Mouse (Mus musculus) forebrain, embryonic 11.5 days (tissue): ENCODE data around the gene Tbc1d23. TPM values are rescaled to one million over a fixed set of nuclear protein-coding genes. Genes with fewer than 3 reads are reported as not detected.

Experiments
- ATAC-seq: fragments of 200-750 bp; cut with Nextera tagmentation; replicated peaks from 2 replicates; pipeline ENCODE4 v1.8.0; 2017; ENCODE audit warnings: moderate TSS enrichment; ENCODE audit not compliant: low FRiP score
- DNase-seq: peaks from one replicate; pipeline ENCODE4 v3.0.0-alpha.2; 2017; ENCODE audit warnings: low spot score
- H3K27ac ChIP-seq: fragments of 300-500 bp; sonication (generic); 2 replicates; pipeline ENCODE4 v1.5.1; 2014; ENCODE audit warnings: low read depth, low read length
- H3K27me3 ChIP-seq: fragments of 300-500 bp; sonication (generic); 2 replicates; pipeline ENCODE4 v1.6.1; 2014; ENCODE audit warnings: mild to moderate bottlenecking, low read length, mixed read lengths; ENCODE audit not compliant: control insufficient read depth, insufficient read depth
- H3K36me3 ChIP-seq: fragments of 300-500 bp; sonication (generic); 2 replicates; pipeline ENCODE4 v1.6.1; 2014; ENCODE audit warnings: mild to moderate bottlenecking, low read length, moderate library complexity, mixed read lengths; ENCODE audit not compliant: control insufficient read depth, insufficient read depth
- H3K4me1 ChIP-seq: fragments of 300-500 bp; sonication (generic); replicated peaks from 2 replicates; pipeline ENCODE4 v1.6.1; 2014; ENCODE audit warnings: low read length, mixed read lengths; ENCODE audit not compliant: control insufficient read depth, insufficient read depth
- H3K4me2 ChIP-seq: fragments of 300-500 bp; sonication (generic); 2 replicates; pipeline ENCODE4 v1.6.1; 2014; ENCODE audit warnings: low read depth, mild to moderate bottlenecking, low read length, moderate library complexity, mixed read lengths; ENCODE audit not compliant: severe bottlenecking
- H3K4me3 ChIP-seq: fragments of 300-500 bp; sonication (generic); 2 replicates; pipeline ENCODE4 v1.5.1; 2014; ENCODE audit warnings: low read depth, low read length
- H3K9ac ChIP-seq: fragments of 300-500 bp; sonication (generic); 2 replicates; pipeline ENCODE4 v1.6.1; 2014; ENCODE audit warnings: low read length
- H3K9me3 ChIP-seq: fragments of 300-500 bp; sonication (generic); 2 replicates; pipeline ENCODE4 v1.6.1; 2016; ENCODE audit warnings: low read length, mixed read lengths; ENCODE audit not compliant: control insufficient read depth
- WGBS: fragments of 180-500 bp; shearing (Covaris S2); extraction: QIAGEN DNeasy Blood & Tissue Kit; methylation state at CpG from one replicate; pipeline ENCODE4 v1.1.7; 2014; 5-methylcytosine and 5-hydroxymethylcytosine counted together
- polyA plus RNA-seq: library from polyadenylated mRNA; unstranded; fragments of >200 nt; fragmentation: Nextera tagmentation; extraction: Ambion mirVana; gene quantifications from 2 replicates; pipeline ENCODE4 v1.2.1, GENCODE M21; 2014

Gene Tbc1d23
- polyA plus RNA-seq, 1 experiment from 2014 or later = 26.5 TPM

DNA sequence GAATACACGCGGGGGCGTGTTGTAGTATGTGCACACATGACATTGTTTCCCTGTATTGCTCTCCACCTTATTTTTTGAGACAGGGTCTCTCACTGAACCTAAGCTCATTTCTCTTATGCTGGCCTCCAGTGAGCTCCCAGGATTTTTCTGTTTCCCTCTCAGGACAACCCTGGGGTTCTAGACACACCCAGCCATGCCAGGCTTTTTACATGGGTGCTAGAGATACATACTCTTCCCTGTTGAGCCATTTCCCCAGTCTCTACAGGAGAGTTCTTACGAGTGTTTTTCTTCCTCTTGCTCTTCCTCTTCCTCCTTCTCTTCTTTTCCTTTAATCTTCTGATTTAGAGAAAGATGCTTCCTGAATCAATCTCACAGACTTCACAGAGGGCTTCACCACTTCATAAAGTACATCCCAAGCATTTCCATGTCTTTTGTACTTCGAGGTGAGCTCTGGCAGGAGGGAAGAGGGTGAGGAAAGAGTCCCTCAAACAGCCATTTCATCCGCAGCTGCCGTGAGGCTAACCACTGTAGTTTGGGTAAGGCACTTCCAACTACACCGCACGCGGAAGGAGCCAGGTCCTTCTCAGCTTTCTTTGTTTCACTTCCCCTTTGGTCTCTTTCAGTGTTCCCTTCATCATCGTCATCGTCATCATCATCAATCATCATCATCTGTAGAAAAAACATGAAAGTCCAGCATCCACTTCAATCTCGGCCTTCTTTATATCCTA, 28.2 kb upstream of the Tbc1d23 start:
- ATAC-seq = no peak
- Histone ChIP-seq H3K9me3 (no peaks in the 10 kb centered on the region), H3K36me3 (no peaks in the 10 kb centered on the region), H3K9ac (no peak overlapping the region), H3K27ac (no peak overlapping the region), H3K27me3 (no peaks in the 10 kb centered on the region), H3K4me1 (no peaks in the 10 kb centered on the region), H3K4me3 (no peak overlapping the region), H3K4me2 (no peak overlapping the region)
- 93% methylated on average over 13 of the region's 13 CpGs for WGBS
- DNase-seq = no peak

DNA sequence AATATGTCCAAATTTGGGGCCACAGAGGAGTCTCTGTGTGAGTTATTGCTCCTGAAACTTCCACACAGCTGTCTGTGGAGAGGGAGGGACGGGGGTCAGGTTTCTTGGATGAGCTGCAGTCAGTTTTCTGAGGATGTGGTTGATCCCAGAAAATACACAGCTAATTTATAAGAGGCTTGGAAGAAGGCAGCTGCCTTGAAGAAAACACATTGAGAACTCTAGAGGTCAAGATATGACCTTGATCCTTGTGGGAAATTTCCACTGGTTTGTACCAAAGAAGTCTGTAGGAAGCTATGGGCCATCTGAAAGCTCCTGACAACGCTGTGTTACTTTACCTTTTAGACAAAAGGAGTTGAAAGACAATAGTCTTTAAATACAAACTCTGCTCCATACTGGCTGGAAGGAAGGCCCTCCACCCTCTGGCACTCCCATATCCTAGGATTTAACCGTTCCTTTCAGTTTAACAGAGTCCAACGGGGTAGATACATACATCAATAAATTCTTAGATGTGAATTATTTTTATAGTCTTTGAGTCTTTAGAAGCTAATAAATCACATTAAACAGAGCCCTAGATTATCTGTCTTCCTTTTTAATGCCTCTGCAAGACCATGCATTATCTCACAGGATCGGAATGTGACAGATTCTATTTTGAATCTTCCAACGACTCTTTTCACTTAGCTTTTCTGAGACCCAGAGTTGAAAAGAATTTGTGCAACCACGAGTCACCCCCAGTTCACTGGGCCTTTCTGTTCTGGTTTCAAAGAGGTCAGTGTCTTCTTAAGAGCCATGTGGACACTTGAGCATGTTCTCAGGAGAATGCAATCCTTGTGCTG, 20.5 kb upstream of the Tbc1d23 start:
- Histone ChIP-seq H3K4me1 (no peaks in the 10 kb centered on the region), H3K36me3 (no peaks in the 10 kb centered on the region), H3K4me3 (no peak overlapping the region), H3K9ac (no peak overlapping the region), H3K27me3 (no peaks in the 10 kb centered on the region), H3K9me3 (no peaks in the 10 kb centered on the region), H3K4me2 (no peak overlapping the region), H3K27ac (no peak overlapping the region)
- WGBS = 54% methylated on average over 7 of the region's 7 CpGs
- DNase-seq (no peak), ATAC-seq (no peak)

DNA sequence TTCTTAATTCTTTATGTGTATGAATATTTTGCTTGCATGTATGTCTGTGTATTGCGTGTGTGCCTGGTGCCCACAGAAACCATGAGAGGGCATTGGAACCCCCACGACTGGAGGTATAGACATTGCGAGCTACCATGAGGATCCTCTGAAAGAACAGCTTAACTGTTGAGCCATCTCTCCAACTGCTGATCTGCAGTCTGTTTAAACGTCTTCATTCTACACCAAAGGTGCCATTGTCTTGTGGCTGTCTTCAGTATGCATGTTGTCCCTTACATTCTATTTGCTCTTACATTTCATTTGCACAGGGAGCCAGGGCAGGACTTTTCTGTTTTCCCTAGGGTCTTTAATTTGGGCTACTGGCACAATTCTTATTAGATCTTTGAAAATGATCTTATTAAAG, 19.7 kb upstream of the Tbc1d23 start:
- Histone ChIP-seq H3K4me1 (no peaks in the 10 kb centered on the region), H3K9ac (no peak overlapping the region), H3K27ac (no peak overlapping the region), H3K4me2 (no peak overlapping the region), H3K4me3 (no peak overlapping the region), H3K36me3 (no peaks in the 10 kb centered on the region), H3K9me3 (no peaks in the 10 kb centered on the region), H3K27me3 (no peaks in the 10 kb centered on the region)
- ATAC-seq (no peak), DNase-seq (no peak)
- WGBS = 88% methylated on average over 4 of the region's 4 CpGs

- no peaks in the 10 kb centered on the region for H3K9me3 ChIP-seq
- H3K9ac ChIP-seq = no peak overlapping the region
- H3K4me3 ChIP-seq = no peak overlapping the region
- H3K36me3 ChIP-seq = no peaks in the 10 kb centered on the region
- WGBS = 94% methylated on average over 4 of the region's 4 CpGs
- DNase-seq (no peak), ATAC-seq (no peak)
- H3K4me2 ChIP-seq = no peak overlapping the region
- no peaks in the 10 kb centered on the region for H3K27me3 ChIP-seq
- H3K4me1 ChIP-seq = no peaks in the 10 kb centered on the region
- no peak overlapping the region for H3K27ac ChIP-seq
These were observed 16.2 kb upstream of the Tbc1d23 start for GRCm38 (mm10) chr16:57247464-57247863.

GRCm38 (mm10) chr16:57246596-57246995, 15.3 kb upstream of the Tbc1d23 start:
- no peaks in the 10 kb centered on the region for H3K36me3 ChIP-seq
- H3K9ac ChIP-seq = no peak overlapping the region
- 95% methylated on average over 3 of the region's 3 CpGs for WGBS
- no peak overlapping the region for H3K27ac ChIP-seq
- DNase-seq = no peak
- H3K9me3 ChIP-seq = no peaks in the 10 kb centered on the region
- no peaks in the 10 kb centered on the region for H3K4me1 ChIP-seq
- H3K27me3 ChIP-seq = no peaks in the 10 kb centered on the region
- H3K4me2 ChIP-seq = no peak overlapping the region
- ATAC-seq = no peak
- H3K4me3 ChIP-seq = no peak overlapping the region

- Histone ChIP-seq H3K36me3 (no peaks in the 10 kb centered on the region), H3K27ac (no peak overlapping the region), H3K4me3 (no peak overlapping the region), H3K4me1 (no peaks in the 10 kb centered on the region), H3K9me3 (no peaks in the 10 kb centered on the region), H3K27me3 (no peaks in the 10 kb centered on the region), H3K4me2 (no peak overlapping the region), H3K9ac (no peak overlapping the region)
- WGBS = 12% methylated on average over 6 of the region's 6 CpGs
- DNase-seq (peak; percentile 78), ATAC-seq (0 out of 2 replicates have a peak, but pooled peaks have one; percentile 21)
These were observed 12.5 kb upstream of the Tbc1d23 start for GRCm38 (mm10) chr16:57243858-57244248.

GRCm38 (mm10) chr16:57243205-57243857, 12.0 kb upstream of the Tbc1d23 start:
- Histone ChIP-seq H3K9ac (no peak overlapping the region), H3K4me2 (no peak overlapping the region), H3K4me1 (no peaks in the 10 kb centered on the region), H3K27ac (no peak overlapping the region), H3K36me3 (no peaks in the 10 kb centered on the region), H3K9me3 (no peaks in the 10 kb centered on the region), H3K27me3 (no peaks in the 10 kb centered on the region), H3K4me3 (no peak overlapping the region)
- WGBS = 63% methylated on average over 10 of the region's 10 CpGs
- DNase-seq = no peak
- ATAC-seq = no peak

DNA sequence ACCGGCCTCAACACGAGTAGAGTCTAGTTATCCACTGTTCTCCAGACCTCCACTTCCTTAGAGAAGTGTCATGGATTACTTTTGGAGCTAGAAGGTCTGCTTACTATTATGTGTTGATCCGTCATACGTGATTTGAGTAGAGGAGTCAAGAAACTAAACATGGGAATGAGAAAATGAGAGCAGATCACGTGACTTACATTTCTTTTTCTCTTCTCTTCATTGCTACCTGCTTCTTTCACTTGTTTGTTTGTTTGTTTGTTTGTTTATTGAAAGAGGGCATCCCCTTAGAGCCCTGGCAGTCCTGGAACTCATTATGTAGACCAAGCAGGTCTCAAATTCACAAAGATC, 11.5 kb upstream of the Tbc1d23 start:
- 86% methylated on average over 5 of the region's 5 CpGs for WGBS
- H3K27ac ChIP-seq = no peak overlapping the region
- ATAC-seq (no peak), DNase-seq (no peak)
- H3K27me3 ChIP-seq = no peaks in the 10 kb centered on the region
- H3K9ac ChIP-seq = no peak overlapping the region
- H3K9me3 ChIP-seq = no peaks in the 10 kb centered on the region
- H3K4me3 ChIP-seq = no peak overlapping the region
- no peaks in the 10 kb centered on the region for H3K36me3 ChIP-seq
- H3K4me1 ChIP-seq = no peaks in the 10 kb centered on the region
- H3K4me2 ChIP-seq = no peak overlapping the region
